Mouse (Mus musculus): ENCODE data around the gene Chmp1a.
"Not testable (repeated sequence)": the region's sequence is repeated elsewhere in the genome, so short reads cannot be mapped to it uniquely, and the experiment has no call there.

The Chmp1a gene

DNA sequence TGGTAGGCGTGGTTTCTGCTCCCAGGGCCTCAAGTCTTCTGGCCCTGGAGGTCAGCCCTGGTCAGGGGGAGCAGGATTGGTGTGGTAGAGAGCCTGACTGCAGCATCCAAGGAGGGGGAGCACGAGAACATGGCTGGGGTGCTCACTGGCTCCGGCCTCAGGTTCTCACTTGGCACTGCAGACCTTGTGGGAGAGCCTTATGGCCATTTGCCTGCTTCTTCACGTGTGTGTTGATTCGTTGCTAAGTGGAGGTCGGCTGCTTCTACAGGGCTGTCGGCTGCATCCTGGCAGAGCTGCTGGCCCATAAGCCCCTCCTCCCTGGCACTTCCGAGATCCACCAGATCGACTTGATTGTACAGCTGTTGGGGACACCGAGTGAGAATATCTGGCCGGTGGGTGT is 17.8 kb upstream of the Chmp1a start:
- DNase-seq = not testable (repeated sequence)

DNA sequence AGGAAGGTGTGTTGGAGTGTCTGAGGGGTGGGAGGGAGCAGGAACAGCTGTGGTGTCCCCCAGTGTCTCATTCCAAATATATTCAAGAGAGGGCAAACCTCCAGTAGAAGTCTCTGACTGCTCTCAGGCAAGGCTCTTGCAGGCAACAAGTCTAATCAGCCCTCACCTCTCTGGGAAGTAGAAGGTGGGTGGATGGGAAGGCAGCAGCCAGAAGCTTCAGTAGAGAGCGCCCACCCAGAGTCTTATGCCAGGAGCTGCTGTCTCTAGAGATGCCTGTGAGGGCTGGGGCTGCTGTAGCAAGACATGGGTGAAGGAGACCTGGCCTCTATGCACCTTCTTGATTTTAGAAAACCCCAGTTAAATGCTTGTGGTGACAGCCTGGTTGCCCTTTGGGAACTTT is 15.9 kb upstream of the Chmp1a start:
- DNase-seq = no peak

DNA sequence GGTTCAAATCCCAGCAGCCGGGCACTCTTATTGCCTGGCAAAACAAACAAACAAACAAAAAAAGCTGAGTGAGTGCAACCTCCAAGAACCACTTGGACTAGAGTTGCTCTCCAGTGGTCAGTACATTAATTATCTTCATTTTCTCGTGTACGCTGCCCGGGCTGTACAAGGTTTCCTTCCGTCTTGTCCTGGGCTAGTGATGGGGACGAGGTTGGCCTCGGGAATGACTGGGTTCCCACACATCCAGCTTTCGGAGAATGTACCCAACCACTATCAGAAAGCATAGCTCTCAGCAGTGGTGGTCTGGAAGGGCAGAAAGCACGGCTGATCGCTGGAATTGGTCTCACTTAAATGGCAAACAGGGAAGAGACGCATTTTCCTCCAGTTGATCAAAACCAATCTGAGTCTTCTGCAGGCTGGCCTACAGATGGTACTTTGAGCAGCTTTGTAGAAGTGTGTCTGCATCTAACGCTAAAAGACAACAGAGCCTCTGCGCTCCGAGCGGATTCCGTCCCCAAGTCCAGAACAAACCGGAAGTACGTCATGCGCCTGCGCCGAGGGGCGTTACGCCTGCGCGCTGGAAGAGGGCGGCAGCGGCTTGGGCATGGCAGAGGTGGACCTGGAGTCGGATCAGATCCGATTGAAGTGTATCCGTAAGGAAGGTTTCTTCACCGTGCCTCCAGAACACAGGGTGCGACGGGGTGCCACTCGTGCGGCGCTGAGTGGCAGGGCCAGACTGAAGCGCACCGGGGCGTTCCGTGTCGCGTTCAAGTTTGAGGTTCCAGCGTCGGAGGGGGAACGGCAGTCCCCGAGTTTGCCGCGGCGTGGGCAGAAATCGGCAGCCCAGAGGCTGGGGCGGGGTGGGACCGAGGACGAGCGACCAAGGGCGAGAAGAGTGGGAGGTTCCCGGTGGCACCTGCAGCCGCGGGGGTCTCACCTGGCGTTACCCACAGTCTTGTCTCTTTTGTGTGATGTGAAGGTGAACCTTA is 12.0 kb upstream of the Chmp1a start, which contains the start of gene Cdk10:
Cdk10 (plus strand) TSS at position 565 of the 989 bp plus-strand sequence.
- peak; percentile 96 for DNase-seq

DNA sequence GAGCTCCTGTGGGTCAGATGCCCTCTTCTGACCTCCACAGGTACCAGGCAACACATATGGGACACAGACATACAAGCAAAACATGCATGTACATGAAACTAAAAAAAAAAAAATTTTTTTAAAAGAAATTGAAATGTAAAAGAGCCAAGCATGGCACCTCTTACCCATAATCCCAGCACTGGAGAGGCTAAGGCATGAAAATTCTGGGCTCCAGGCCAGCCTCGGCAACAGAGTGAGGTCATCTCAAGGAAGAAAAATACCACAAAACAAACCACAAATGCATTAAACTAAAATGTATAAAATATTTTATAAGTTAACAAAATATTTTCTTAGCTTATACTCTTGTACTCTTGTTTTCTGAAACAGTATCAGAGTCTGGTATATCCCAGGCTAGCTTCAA is 8.4 kb upstream of the Chmp1a start:
- DNase-seq = no peak

DNA sequence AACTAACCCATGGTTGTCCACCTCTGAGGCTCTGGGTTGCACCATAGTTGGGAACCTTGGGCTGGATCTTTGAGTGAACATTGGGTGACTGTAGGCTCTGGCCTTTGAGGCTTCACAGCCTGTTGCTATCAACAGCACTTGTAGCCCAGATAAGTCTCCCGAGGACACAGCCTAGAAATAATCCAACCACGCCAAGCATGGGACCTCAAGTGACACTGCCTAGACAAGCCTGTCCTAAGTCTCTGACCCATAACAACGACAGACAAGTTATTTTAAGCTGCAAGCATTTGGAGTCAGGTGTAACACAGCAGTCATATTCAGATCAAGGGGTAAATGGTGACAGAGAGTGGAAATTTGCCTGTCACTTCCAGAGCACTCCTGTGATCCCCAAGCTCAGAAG is 2.9 kb upstream of the Chmp1a start:
- no peak for DNase-seq

DNA sequence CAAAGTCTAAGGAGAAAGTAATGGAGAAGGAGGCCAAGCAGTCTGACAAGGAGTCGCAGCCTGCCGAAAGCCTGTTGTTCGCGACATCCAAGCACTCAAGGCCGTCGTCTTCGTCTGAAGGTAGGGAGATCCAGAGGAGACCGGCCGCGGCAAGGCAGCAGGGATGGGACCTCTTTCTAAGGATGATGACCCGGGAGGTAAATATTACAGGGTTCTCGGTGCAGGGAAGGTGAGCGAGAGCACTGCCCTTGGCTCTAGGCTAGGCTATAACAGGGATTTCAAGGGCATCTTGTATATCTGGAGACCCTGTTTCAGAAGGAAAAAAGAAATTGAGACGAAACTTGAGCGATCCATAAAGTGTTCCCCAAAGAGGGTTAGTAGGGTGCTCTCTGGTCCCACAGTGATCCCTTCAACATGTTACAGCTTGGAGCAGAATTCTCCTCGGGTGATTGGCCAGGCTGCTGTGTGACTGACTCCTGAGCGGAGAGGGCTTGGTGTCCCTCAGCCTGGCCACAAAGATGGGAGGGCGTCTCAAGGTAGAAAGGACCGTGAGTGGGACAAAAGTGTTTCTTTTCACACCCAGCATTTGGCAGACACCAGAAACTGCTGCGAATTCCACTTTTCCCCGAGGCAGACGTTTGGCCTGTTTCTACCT is 682 bp upstream of the Chmp1a start:
- DNase-seq = peak in 1 of 2 experiments; percentile 39

DNA sequence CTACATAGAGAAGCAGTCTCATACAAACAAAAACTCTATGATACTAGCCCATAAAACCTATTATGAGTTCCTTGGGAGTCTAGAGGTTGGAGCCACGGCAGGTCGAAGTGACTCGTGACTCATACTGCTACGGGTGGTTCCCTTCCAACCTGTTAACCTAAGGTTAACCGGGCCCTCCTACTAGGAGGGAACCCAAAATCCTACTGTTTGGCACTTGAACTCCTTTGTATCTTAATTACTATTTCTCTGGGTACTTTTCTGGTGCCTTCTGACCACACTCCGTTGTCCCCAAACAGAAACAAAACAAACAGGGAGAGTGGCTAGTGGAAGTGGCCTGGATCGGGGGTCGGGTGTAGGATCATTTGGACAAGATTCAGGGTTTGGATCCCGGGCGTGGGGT is 687 bp downstream of the Chmp1a start:
- DNase-seq = no peak

DNA sequence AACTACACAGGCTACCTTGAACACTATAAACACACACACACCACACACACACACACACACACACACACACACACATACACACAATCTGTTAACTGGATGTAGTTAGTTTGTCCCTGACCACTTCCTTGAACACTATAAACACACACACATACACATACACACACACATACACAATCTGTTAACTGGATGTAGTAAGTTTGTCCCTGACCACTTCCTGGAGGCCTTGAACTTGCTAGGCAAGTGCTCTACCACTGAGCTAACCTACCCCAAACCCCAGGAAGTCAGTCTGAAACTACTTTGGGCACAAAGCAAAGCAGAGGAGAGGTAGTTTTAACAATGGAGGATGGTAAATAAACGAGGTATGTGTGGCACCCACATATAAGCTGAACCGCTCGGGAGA is 9.0 kb downstream of the Chmp1a start:
- DNase-seq = no peak

DNA sequence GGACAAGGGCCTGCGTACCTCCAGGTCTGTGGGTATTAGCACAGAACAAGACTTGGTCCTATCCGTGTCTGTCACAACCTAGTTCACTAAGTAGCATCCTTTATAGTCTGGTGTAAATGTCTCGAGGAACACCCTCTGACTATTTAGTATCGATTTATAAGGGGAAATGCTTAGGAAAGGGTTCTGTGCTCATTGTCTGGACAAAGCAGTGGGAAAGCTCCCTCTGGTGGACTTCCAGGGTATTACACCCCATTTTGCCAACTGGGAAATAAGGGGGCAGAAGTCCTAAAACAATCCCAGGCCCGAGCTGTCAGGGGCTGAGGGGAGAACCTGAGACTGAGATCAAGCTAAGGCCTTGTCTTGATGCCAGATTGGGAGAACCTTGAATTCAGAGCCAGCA is 10.3 kb downstream of the Chmp1a start:
- DNase-seq = peak; percentile 86 to 87

DNA sequence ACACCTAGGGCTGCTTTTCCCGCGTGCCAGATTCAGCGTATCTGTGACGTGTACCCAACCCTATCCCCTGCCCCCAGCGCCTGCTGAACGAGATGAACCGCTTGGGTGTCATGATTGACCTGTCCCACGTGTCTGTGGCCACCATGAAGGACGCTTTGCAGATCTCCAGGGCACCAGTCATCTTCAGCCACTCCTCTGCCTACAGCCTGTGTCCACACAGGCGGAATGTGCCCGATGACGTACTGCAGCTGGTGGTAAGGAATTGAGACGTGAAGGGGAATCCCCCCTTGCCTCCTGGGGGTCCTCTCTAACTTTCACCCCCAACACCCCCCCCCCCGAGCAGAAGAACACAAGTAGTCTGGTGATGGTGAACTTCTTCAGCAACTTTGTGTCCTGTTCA is 12.7 kb downstream of the Chmp1a start:
- no peak for DNase-seq

DNA sequence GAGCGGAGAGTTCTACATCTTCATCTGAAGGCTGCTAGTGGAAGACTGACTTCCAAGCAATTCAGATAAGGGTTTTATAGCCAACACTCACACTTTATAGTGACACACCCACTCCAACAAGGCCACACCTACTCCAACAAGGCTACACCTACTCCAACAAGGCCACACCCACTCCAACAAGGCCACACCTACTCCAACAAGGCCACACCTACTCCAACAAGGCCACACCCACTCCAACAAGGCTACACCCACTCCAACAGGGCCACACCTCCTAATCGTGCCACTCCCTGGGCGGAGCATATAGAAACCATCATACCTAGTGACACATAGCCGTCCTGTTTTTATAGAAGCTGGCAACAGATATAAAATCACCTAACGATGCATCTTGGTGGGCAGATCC is 15.5 kb downstream of the Chmp1a start:
- peak; percentile 25 to 38 for DNase-seq

DNA sequence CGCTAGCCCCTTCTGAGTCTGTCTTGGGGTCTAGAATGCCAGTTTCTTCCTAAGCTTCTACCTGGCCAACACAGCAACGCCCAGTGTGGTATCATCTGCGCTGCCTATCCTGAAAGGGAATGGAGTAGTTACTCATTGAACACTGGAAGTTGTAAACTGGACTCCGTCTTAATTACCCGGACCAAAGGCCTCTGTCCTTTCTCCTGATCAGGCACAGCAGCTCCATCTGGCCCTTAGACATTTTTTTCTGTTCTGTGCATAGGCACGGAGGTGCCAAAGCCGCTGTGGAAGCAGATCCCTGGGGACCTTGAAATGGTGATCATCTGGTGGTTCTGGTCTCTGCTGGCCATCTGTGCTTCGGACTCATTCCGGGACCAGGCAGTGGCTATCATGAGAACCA is 18.8 kb downstream of the Chmp1a start:
- DNase-seq = no peak

DNA sequence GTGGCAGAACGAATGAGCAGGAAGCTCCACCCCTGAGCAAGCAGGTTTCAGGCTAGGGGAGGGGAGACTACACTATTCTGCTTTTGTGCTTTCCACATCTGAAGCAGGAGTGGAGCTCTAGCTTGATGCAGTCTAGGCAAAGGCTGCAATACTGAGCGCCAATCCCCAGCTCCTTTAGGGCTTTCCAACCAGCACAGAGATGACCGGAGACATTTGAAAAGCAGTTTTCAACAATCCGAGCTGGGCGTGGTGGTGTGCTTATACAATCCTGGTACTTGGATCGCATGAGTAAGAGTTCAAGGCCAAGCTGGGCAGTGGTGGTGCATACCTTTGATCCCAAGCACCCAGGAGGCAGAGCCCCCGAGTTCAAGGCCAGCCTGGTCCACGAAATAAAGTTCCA is 20.7 kb downstream of the Chmp1a start:
- no peak for DNase-seq

DNA sequence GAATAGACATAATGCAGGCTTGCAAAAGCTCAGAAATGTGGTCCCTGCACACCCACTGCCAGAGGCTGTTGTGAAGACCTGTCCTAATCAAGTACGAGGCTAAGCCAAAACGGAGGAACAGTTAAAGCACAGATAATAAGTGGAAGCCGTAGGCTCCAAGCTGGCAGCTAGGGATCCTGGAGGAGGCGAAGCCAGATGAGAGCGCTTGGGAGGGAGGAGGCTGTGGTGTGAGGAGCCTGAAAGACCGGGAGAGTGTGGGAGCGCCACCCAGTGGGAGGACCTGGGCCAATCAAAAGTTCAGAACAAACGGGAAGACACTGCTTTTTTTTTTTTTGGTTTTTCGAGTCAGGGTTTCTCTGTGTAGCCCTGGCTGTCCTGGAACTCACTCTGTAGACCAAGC is 21.9 kb downstream of the Chmp1a start:
- peak; percentile 90 to 92 for DNase-seq

DNA sequence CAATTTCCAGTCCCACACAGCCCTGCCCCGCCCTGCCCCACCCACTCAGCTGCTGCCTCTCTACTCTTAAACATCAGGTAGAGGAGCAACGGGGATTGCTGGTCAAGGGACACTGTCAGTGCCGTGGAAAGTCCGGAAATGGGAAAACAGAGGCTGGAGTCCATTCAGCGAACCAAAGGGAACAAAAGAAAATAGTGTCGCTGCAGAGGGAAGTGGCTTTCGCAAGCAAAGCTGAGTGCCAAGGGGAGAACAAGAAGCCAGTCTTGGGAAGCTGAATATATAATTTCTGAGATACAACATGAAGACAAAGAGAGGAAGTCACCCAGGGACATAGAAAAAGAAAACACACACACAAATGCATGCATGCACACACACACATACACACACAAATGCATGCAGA is 23.7 kb downstream of the Chmp1a start:
- no peak for DNase-seq

DNA sequence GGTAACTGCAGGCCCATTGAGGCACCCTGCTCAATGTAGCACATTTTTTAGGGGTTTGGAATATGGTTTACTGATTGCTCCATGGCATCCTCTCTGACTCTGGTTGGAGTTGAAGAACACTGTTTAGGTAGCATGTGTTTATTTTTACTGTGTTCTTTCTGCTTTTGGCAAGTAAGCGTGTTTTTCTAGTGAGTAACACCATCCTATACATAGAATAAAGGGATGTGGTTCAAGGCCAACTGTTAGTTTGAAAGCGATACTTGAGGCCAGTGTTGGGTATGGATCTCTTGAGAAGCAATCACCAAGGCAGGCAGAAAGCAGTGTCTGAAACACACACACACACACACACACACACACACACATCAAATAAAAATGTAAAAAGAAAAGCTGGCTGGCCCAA is 24.6 kb downstream of the Chmp1a start:
- no peak for DNase-seq

DNA sequence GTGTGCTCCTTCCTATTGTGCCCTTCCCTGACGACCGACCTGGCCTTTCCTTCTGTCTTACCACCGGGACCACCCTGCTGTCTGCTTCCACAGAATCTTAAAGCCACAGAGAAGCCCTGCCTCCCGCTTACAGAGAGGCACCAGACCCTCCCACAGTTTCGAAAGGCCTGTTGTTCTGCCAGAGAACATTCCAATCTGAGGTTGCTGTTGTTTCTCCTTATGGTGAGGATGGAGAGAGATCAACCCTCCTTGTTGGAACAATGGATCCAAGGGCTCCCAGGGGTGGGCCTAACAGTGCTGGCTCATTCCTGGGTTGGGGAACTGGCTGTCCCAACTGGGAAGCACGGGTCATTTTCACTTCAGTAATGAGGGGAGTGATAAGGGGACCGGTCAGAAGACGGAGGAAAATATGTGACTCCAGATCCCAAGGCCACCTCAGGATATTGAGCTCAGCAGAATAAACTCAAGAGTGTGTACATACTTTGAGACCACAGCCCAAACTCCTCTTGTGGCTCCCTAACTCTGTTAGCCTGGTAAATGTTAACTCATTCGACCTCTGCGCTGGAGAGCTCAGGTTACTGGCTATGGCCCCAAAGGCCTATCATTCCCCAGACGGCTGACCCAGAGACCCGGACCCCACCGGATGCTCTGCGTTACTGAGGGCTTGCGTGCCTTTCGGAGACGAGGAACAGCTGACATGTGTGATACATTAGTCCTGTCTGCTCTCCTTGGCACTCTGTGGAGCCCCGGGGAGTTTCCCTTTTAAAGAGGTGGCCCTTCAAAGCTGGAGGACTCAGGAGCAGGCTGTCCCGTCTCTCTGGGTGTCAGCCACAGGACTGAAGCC is 26.8 kb downstream of the Chmp1a start, which contains the start of gene Dpep1:
Dpep1 (plus strand) TSS at position 677 of the 844 bp plus-strand sequence.
- DNase-seq = peak; percentile 77 to 84

DNA sequence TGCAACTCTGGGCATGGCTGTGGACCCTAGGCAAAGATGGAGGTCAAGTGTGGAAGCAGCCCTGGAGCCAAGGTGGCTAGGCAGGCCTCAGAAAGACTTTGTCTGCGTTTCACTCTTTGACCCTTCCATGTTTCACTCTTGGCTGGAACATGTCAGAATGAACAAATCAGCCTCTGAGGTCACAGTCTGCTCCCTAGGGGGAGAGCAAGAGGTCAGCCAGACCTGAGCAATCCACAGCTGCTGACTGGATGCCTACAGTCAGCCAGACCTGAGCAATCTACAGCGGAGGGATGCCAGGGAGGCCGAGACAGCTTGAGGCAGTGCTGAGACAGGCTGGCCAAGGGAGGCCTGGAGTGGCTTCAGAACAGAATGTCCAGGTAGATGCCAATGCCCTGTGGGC is 31.2 kb downstream of the Chmp1a start:
- DNase-seq = peak; percentile 57 to 72

DNA sequence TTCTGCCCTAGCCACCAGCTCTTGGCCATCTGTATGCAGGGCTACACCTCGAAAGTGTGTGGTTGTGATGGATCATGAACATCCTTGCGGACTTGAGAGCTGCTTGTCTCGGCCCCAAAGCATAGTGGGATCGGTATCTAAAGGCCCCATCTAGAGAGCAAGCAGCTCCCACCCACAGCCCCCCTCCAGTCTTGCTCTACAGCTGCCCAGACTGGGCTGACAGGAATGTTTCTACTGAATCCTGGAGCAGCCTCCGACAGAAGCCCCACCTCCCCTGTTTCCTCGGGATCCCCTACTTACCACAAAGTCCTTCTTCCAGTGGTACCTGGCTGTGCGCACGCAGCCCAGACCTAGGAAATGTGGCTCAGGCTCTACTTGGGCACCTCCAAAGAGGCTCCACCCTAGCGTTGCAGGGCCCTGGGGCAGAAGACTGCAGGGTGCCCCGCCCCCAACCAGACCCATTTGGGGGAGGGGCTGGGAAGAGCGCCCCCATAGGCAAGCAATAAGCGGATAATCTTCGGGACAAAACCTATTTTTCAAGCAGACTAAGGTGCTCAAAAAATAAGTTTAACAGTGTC is 54.6 kb downstream of the Chmp1a start, which contains the start of gene Sult5a1:
Sult5a1 (minus strand) TSS at position 428 of the 578 bp plus-strand sequence.
- DNase-seq = peak; percentile 52 to 69

DNA sequence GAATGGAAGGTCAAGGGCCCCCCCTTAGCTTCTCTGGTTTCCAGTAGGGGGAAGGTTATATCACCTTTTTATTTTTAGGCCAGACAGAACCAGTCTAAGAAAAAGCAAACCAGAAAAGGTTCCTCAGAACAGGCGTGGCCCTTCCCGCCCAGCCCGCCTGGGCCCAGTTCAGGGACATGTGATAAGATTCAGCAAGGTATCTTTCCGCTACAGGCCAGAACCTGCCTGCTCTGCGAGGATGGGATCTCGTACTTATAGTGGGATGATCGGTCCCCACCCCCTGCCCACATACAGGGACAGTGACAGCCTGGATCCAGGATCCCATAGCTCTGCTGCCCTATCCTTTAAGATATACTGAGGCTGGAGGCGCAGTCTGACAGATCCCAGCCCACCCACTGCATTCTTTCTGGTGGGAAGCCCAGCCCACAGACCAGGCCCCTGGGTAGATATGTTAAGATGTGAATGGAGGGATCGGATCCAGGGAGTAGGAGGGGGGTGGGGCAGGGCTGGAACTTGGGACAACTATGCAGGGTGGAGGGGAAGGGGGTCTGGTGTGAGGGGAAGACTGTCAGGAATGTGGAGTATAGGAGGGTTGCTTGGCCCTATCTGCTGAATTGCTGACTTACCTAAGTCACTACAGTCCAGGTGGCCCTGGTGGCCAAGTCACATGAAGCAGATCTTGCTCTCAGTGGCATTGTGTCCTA is 56.3 kb downstream of the Chmp1a start:
- peak in 1 of 2 experiments; percentile 22 for DNase-seq

DNA sequence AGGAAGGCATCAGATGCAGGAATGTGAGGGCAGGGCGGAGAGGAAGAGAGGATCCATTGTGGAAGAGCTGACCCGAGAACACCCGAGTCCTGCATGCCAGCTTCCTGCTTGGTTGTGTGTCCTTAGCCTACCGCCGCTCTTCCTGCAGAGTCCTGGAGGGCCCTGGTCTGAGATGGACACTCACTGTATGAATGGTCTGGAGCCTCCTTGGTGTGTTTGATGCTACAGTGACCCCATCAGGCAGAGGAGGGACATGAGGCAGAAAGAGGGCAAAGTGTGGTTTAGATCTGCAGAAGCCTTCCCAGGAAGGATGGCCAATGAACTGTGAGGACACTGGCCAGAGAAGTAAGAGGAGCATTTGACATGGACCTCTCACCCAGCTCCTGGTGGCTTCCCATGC is 57.4 kb downstream of the Chmp1a start:
- peak; percentile 25 to 48 for DNase-seq

Data from kidney, postnatal 4 days (tissue).